Mouse (Mus musculus): ENCODE results near the gene Cmtm6. TPM values are rescaled to one million over a fixed set of nuclear protein-coding genes. Genes with fewer than 3 reads are reported as not detected.
"Not testable (repeated sequence)": the region's sequence is repeated elsewhere in the genome, so short reads cannot be mapped to it uniquely, and the experiment has no call there.

Gene Cmtm6
- 64.0 TPM for polyA plus RNA-seq (2021)

DNA sequence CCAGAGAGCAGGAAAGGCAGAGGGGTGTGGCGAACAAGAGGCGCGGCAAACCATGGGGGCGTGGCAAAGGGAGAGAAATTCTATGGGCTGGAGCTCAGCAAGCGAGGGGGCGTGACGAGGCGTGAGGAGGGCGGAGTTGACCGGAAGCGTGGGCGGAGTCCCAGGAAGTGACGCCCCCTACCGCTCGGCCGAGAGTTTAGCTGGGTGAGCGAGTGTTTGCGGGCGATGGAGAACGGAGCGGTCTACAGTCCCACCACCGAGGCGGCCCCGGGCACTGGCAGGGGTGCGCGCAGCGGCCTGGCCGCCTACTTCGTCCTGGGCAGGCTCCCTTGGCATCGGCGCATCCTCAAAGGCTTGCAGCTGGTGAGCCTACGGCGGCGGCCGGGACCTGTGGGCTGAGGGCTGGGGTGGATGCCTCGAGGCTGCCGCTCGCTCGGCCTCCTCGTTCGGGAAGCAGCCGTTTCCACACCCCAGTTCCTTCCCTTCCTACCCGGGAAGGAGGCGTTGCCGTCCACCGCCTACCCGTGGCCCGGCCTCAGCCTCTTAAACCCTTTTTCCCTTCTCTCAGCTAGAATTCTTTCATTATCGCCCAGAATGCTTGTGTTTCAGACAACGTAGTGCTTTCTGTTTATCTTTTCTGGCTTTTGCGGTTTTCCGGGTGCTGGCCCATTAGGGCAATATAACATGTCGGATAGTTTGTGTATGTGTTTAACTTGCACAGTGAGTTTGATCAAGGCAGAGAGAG is at the start of gene Cmtm6:
TSS of gene Cmtm6 (plus strand) at position 106 of the 745 bp plus-strand sequence.
- ATAC-seq, result peak; percentile 94
- TF ChIP-seq CTCF (IDR thresholded peaks at IDR 0.05), result peak; percentile 69
- DNase-seq (ENCODE audit: low read depth, low spot score), result peak; percentile 67
- in situ Hi-C loops (cut with MboI; ENCODE audit: low pct_unique_long_range_greater_than_20kb), result no loop called here
- CTCF ChIA-PET, result interaction anchor here (1.4 to 1.6 kb wide), 2 partner anchors 11 to 83 kb away, joined by 3 read pairs; no protein-coding TSS in a partner anchor
- POLR2A ChIA-PET, result no interaction called here
- no peaks in the 10 kb centered on the region for H3K27me3 ChIP-seq

DNA sequence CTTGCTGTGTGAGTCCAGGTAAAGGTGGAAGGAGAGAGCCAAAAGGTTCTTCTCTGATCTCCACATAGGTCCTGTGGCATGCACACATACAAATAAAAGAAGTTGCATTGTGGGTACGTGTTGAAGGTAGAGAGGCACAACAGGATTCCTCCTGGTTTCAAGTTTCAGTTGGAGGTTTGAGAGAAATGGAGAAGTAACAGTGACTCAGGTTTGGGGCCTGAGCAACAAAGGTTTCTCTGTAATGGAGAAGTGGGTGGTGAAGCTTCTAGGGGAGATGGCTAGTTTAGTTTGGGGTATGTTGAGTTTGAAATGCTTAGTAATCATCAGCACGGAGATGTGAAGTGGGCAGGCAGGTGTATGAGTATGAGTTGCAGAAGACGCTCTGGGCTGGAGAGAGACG is 48.7 kb upstream of the Cmtm6 start:
- no peak for TF ChIP-seq CTCF (IDR thresholded peaks at IDR 0.05)
- DNase-seq (ENCODE audit: low read depth, low spot score) (no peak), ATAC-seq (no peak)
- POLR2A ChIA-PET, result no interaction called here
- CTCF ChIA-PET, result no interaction called here
- H3K27me3 ChIP-seq, result no peaks in the 10 kb centered on the region
- in situ Hi-C loops (cut with MboI; ENCODE audit: low pct_unique_long_range_greater_than_20kb), result no loop called here

DNA sequence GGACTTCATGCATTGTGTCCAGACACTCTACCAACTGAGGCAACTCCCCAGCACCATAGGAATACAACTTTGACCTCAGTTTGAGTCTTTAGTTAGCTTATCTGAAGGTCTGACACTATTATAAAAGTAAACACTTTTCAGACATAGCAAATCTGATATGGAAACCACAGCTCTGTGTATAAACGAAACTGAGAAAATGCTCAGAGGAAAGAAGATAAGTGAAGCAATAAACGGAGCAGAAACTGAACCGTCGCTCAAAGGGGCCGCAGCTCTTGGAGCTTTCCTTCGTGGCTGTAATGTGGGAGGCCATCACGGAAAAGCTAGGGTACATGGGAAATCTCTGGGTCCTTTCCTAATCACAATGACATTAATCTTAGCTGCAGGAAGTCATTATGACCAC is 44.7 kb upstream of the Cmtm6 start:
- no peaks in the 10 kb centered on the region for H3K27me3 ChIP-seq
- ChIA-PET CTCF (no interaction called here), POLR2A (no interaction called here)
- ATAC-seq (no peak), DNase-seq (ENCODE audit: low read depth, low spot score) (no peak)
- in situ Hi-C loops (cut with MboI; ENCODE audit: low pct_unique_long_range_greater_than_20kb), result no loop called here
- no peak for TF ChIP-seq CTCF (IDR thresholded peaks at IDR 0.05)

DNA sequence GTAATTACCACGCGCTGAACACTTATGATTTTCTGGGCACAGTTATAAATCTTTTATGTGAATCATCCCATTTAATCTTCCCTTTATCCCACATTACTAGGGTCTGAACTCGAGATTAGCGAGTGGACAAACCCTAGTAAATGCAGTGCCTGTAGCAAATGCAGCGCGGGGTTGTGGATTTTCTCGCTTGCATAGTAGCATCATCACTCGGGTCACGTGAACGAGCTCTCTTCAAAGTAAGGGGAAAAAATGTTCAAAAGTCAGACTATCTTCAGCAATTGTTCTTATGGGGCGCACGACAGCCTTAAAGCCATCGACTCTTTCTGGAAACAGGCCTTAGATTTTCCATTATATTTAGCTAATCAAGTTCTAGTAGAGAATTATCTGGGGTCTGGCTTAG is 43.3 kb upstream of the Cmtm6 start:
- DNase-seq (ENCODE audit: low read depth, low spot score) (no peak), ATAC-seq (no peak)
- CTCF ChIA-PET, result no interaction called here
- TF ChIP-seq CTCF (IDR thresholded peaks at IDR 0.05), result no peak
- POLR2A ChIA-PET, result no interaction called here
- no peaks in the 10 kb centered on the region for H3K27me3 ChIP-seq
- in situ Hi-C loops (cut with MboI; ENCODE audit: low pct_unique_long_range_greater_than_20kb), result no loop called here

DNA sequence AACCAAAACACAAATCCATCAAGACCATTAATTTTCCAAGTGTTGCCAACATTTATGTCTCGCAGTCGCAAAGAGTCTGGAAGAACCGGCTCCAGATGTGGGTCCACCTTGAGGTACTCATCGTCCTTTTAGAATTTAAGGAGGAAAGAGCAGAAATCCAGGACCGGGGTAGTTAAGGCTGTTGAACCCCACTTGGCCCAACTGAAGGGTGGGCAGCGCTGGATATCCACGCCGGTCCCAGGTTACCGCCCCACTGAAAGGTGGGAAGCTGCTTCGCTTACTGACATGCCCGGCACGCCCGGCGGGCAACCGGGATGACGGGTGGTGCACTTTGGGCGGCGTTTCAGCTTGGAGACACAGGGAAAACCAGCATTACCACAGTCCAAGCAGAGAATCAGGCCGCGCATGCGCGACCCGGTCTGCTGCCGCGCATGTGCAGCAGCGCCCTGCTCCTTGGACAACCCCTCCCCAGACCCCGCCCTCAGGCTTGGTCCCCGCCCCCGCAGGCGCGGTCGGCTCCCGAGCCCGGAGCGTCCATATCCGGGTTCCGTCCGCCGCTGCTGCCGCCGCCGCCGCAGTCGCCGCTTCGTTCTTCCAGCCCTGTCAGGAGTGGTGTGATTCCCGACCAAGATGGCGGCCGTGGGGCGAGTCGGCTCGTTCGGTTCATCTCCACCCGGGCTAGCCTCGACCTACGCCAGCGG is 42.5 kb upstream of the Cmtm6 start, which contains the start of gene Dync1li1:
TSS of gene Dync1li1 (plus strand) at position 539 of the 701 bp plus-strand sequence.
- no peaks in the 10 kb centered on the region for H3K27me3 ChIP-seq
- ATAC-seq (peak; percentile 85), DNase-seq (ENCODE audit: low read depth, low spot score) (peak; percentile 84)
- in situ Hi-C loops (cut with MboI; ENCODE audit: low pct_unique_long_range_greater_than_20kb), result no loop called here
- CTCF ChIA-PET, result interaction anchor here (0.8 kb wide), 1 partner anchor 24 kb away, joined by 3 read pairs; no protein-coding TSS in a partner anchor
- POLR2A ChIA-PET, result interaction anchor here (0.9 kb wide), 1 partner anchor 13 kb away, joined by 3 read pairs; no protein-coding TSS in a partner anchor
- TF ChIP-seq CTCF (IDR thresholded peaks at IDR 0.05), result no peak

DNA sequence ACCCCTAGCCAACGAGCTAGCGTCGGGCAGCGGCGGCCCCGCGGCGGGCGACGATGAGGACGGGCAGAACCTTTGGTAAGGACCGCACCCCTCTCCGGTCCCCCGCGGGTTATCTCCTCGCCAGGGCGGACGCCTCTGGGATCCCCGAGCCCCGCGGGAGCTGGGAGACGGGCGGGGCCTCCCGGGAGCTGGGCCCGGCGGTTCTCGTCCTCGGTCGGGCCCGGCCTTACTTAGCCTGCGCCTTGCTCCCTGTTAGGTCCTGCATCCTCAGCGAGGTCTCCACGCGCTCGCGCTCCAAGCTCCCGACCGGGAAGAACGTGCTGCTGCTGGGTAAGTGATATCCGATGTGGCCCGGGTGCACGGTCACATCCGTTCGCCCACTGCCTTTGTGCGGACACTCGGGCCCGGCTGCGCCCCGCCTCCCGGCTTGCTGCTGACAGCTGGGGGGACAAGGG is 41.9 kb upstream of the Cmtm6 start:
- ATAC-seq (peak; percentile 29), DNase-seq (ENCODE audit: low read depth, low spot score) (no peak)
- no peaks in the 10 kb centered on the region for H3K27me3 ChIP-seq
- ChIA-PET CTCF (interaction anchor here (0.8 kb wide), 1 partner anchor 25 kb away, joined by 3 read pairs; no protein-coding TSS in a partner anchor), POLR2A (interaction anchor here (0.9 kb wide), 1 partner anchor 12 kb away, joined by 3 read pairs; no protein-coding TSS in a partner anchor)
- TF ChIP-seq CTCF (IDR thresholded peaks at IDR 0.05), result no peak
- in situ Hi-C loops (cut with MboI; ENCODE audit: low pct_unique_long_range_greater_than_20kb), result no loop called here

DNA sequence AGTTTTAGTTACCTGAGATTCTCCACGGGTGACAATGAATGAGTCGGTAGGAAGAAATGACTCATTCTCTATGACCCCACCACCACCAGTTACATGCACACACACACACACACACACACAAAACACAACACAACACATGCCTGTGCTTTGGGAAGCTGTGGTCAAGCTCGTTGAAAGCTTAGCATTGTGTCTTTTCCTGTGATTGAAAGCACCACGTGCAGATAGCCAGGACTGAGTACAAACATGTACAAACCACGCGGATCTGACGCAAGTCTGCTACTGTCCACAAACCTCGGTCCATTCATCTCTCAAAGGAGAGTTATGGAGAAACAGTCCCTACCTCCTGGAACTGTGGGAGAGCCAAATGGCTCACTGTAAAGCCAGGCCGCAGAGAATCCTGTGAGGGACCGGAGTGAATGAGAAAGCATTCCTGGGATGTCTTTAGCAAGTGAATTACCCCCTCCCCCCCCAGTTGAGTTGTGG is 40.8 kb upstream of the Cmtm6 start:
- peak; percentile 46 for ATAC-seq
- in situ Hi-C loops (cut with MboI; ENCODE audit: low pct_unique_long_range_greater_than_20kb), result no loop called here
- DNase-seq (ENCODE audit: low read depth, low spot score), result no peak
- TF ChIP-seq CTCF (IDR thresholded peaks at IDR 0.05), result no peak
- CTCF ChIA-PET, result interaction anchor here (1.4 kb wide), 1 partner anchor 43 kb away, joined by 4 read pairs; no protein-coding TSS in a partner anchor
- H3K27me3 ChIP-seq, result no peaks in the 10 kb centered on the region
- POLR2A ChIA-PET, result interaction anchor here (0.7 kb wide), 1 partner anchor 166 kb away, joined by 8 read pairs; no protein-coding TSS in a partner anchor

DNA sequence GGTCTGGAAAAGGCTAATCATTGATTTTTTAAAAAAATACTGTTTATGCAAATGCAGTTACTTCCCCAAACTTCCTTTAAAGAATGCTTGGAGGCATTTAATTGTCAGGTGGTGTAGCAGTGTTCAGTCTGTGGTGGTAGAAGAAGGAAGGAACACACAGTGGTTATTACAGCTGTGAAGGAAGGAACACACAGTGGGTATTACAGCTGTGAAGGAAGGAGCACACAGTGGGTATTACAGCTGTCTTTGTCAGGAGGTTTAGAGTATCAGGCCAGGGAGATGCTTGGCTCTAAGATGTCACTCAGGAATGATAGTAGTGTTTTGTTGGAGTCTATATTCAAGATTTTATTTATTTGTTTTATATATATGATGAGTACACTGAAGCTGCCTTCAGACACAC is 39.8 kb upstream of the Cmtm6 start:
- DNase-seq (ENCODE audit: low read depth, low spot score) (no peak), ATAC-seq (no peak)
- TF ChIP-seq CTCF (IDR thresholded peaks at IDR 0.05), result no peak
- ChIA-PET CTCF (interaction anchor here (0.9 to 1.4 kb wide), 2 partner anchors 11 to 44 kb away, joined by 3 to 4 read pairs; no protein-coding TSS in a partner anchor), POLR2A (no interaction called here)
- in situ Hi-C loops (cut with MboI; ENCODE audit: low pct_unique_long_range_greater_than_20kb), result no loop called here
- no peaks in the 10 kb centered on the region for H3K27me3 ChIP-seq

DNA sequence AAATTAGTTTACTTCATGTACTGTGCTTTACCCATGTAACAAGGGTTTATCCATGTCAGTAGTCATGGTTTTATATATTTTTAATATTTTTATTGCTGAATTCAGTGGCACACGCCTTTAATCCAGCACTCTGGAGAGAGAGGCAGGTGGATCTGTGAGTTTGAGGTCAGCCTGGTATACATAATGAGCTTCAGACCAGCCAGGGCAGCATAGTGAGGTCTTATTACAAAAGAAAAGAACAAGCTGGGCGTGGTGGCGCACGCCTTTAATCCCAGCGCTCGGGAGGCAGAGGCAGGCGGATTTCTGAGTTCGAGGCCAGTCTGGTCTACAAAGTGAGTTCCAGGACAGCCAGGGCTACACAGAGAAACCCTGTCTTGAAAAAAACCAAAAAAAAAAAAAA is 35.3 kb upstream of the Cmtm6 start:
- in situ Hi-C loops (cut with MboI; ENCODE audit: low pct_unique_long_range_greater_than_20kb); CTCF ChIA-PET; H3K27me3 ChIP-seq; ATAC-seq; DNase-seq (ENCODE audit: low read depth, low spot score): not testable (repeated sequence)
- POLR2A ChIA-PET, result interaction anchor here (0.7 kb wide), 1 partner anchor 15 kb away, joined by 4 read pairs; no protein-coding TSS in a partner anchor

DNA sequence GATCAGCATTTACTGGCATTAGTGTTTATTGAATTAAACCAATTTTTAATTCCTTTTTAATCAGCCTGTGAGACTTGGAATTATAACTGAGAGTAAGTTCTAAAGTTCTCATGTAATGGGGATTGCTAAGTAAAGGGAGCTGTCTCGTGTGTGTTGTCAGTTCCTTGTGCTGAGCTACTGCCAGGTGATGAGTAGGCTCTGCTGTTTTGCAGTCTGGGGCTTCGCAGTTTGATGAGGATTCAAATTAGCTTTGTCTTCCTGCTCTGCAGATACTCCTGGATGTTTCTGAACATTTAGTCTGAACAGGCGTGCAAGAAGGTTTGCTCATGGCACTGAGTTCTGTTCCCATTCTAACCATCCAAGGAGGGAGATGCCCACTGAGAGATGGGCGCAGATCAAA is 33.8 kb upstream of the Cmtm6 start:
- in situ Hi-C loops (cut with MboI; ENCODE audit: low pct_unique_long_range_greater_than_20kb), result no loop called here

More for the DNA sequence above, 33.8 kb upstream of the Cmtm6 start:
- no peak for ATAC-seq
- no peak for TF ChIP-seq CTCF (IDR thresholded peaks at IDR 0.05)
- ChIA-PET POLR2A (no interaction called here), CTCF (interaction anchor here (1.3 kb wide), 1 partner anchor 14 kb away, joined by 3 read pairs; no protein-coding TSS in a partner anchor)
- DNase-seq (ENCODE audit: low read depth, low spot score), result no peak
- no peaks in the 10 kb centered on the region for H3K27me3 ChIP-seq

All from Patski (cell line).